Mouse (Mus musculus): ENCODE measurements around the gene 1110012L19Rik. TPM values are rescaled to one million over a fixed set of nuclear protein-coding genes. Genes with fewer than 3 reads are reported as not detected.

Gene 1110012L19Rik
- polyA plus RNA-seq, 1 experiment from 2014 or later = 35.2 TPM

Other genes with a start within 250 kb of the 1110012L19Rik start
- 4.4 and 5.5 TPM in 2 replicates for gene Ids, start 20.8 kb upstream of the 1110012L19Rik start, polyA plus RNA-seq (2015; fragmentation: Nextera tagmentation; extraction: Ambion mirVana)
- gene Tmem185a, start 91.3 kb downstream of the 1110012L19Rik start, polyA plus RNA-seq (2015; fragmentation: Nextera tagmentation; extraction: Ambion mirVana) = 40.6 and 44.0 TPM in 2 replicates

Data from embryonic facial prominence, embryonic 13.5 days (tissue).